Mouse (Mus musculus): ENCODE results near the gene Vamp1. TPM values are rescaled to one million over a fixed set of nuclear protein-coding genes. Genes with fewer than 3 reads are reported as not detected.
A peak's percentile ranks its signal among the peaks of the same experiment; 100 is the strongest.

The Vamp1 gene
- total RNA-seq (2014; rRNA removed), result 42.7 and 47.6 TPM in 2 replicates
- 40.5 and 46.0 TPM in 2 replicates for polyA plus RNA-seq (2015; fragmentation: Nextera tagmentation; extraction: Ambion mirVana)

DNA sequence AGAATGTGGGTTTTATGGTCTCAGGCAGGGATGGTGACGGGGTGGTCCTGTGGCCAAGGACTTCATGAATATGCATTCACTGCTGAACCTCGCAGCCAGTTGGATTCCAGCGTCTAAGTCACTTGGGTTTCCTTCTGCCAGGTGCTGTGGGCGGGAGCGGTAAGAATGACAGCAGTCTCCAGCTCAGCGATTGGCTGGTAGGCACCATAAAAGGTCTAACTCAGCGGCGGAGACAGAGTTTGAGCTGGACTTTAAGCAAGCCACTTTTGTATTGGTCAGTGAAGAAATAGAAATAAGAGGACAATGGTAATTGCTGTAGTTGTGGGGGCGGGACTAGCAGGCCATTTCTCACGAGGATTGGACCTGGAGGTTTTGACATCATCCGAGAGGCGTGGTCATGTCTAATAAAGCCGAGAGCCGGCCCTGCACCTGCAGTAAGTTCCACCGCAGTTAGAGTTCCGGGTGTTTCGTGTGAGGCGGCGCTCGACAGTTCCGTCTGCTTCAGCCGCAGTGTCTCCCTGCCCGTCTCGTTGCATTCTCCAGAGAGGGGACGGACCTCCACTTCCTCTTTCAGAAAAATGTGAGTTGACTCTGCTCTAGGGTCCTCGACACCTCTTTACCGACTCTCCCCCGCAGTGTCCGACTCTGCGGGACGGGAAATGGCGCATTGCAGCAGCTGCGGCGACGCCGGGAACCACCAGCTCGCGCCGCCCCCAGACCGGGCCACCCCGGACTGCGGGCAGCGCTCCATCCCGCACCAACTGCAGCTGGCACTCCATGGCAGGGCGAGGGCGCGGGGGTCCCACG, at the start of gene Vamp1:
TSS of gene Vamp1 (plus strand) at position 404 of the 807 bp plus-strand sequence.
- ATAC-seq (ENCODE audit: low FRiP score) (peak; percentile 97), DNase-seq (ENCODE audit: low spot score) (peak; percentile 100)
- H3K9me3 ChIP-seq (ENCODE audit: low read length), result no peaks in the 10 kb centered on the region
- under 1% methylated on average over 48 of the region's 48 CpGs for WGBS
- H3K27ac ChIP-seq (ENCODE audit: low read depth, low read length), result peak within 1 kb of the TSS; percentile 88
- H3K36me3 ChIP-seq (ENCODE audit: insufficient read depth, low read length), result peaks cover 6% of the 10 kb centered on the region
- 0 out of 2 replicates have a peak, but pooled peaks cover 6% of the 10 kb centered on the region for H3K4me1 ChIP-seq (ENCODE audit: insufficient read depth, low read length)
- no peak; the same call in 1 of the 2 replicates for TF ChIP-seq CTCF (IDR thresholded peaks at IDR 0.05)
- H3K27me3 ChIP-seq (ENCODE audit: insufficient read depth, low read length), result no peaks in the 10 kb centered on the region
- H3K9ac ChIP-seq (replicated peaks; ENCODE audit: low read length, poor library complexity, severe bottlenecking), result peak within 1 kb of the TSS; percentile 80
- H3K4me3 ChIP-seq (ENCODE audit: low read depth, low read length), result peak within 1 kb of the TSS; percentile 73
- H3K4me2 ChIP-seq (ENCODE audit: low read depth, low read length, poor library complexity, severe bottlenecking), result peak within 1 kb of the TSS; percentile 83

DNA sequence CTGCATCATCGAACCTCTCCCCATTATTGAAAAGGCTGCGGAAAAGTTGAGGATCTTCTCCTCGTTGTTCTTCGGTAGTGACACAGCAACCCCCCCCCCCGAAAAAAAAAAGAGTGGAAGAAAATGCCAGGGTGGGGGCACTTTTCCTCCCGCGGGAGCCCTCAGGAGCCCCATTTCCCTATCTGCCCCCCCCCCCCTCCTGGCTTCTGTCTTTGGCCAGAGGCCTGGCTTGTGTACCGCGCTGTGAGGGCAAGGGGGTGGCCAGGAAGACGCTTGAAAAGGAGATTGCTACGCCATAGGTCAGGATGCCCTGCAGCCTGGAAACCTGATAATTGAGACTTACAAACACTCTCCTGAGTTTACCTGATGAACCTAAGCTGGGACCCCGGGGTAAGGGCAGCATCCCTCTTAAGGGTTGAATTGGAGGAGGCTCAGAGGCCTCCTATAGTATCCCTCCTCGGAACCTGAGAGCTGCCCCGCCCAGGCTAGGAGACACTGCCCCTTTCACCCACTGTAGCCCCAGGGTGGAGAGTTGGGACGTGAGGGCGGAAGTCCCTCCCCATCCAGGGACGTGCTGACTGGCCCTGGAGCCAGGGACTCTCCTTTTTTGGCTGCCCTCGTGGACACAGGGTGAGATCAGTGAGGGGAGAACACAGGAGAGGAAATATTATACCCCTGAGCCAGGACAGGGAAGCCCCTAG, 49.1 kb upstream of the Vamp1 start, which contains the start of gene Gapdh:
TSS of gene Gapdh (minus strand) at position 417 of the 701 bp plus-strand sequence.
- WGBS, result under 1% methylated on average over 12 of the region's 18 CpGs
- Histone ChIP-seq H3K27me3 (ENCODE audit: insufficient read depth, low read length) (no peaks in the 10 kb centered on the region), H3K4me1 (ENCODE audit: insufficient read depth, low read length) (peaks cover 11% of the 10 kb centered on the region; the same call in 1 of the 2 replicates), H3K9me3 (ENCODE audit: low read length) (no peaks in the 10 kb centered on the region), H3K4me3 (ENCODE audit: low read depth, low read length) (peak within 1 kb of the TSS; percentile 59), H3K9ac (replicated peaks; ENCODE audit: low read length, poor library complexity, severe bottlenecking) (peak within 1 kb of the TSS; percentile 81), H3K27ac (ENCODE audit: low read depth, low read length) (peak within 1 kb of the TSS; percentile 89), H3K4me2 (ENCODE audit: low read depth, low read length, poor library complexity, severe bottlenecking) (peak within 1 kb of the TSS; percentile 79), H3K36me3 (ENCODE audit: insufficient read depth, low read length) (peaks cover 28% of the 10 kb centered on the region)
- no peak for TF ChIP-seq CTCF (IDR thresholded peaks at IDR 0.05)
- DNase-seq (ENCODE audit: low spot score), result peak; percentile 70
- ATAC-seq (ENCODE audit: low FRiP score), result no peak

DNA sequence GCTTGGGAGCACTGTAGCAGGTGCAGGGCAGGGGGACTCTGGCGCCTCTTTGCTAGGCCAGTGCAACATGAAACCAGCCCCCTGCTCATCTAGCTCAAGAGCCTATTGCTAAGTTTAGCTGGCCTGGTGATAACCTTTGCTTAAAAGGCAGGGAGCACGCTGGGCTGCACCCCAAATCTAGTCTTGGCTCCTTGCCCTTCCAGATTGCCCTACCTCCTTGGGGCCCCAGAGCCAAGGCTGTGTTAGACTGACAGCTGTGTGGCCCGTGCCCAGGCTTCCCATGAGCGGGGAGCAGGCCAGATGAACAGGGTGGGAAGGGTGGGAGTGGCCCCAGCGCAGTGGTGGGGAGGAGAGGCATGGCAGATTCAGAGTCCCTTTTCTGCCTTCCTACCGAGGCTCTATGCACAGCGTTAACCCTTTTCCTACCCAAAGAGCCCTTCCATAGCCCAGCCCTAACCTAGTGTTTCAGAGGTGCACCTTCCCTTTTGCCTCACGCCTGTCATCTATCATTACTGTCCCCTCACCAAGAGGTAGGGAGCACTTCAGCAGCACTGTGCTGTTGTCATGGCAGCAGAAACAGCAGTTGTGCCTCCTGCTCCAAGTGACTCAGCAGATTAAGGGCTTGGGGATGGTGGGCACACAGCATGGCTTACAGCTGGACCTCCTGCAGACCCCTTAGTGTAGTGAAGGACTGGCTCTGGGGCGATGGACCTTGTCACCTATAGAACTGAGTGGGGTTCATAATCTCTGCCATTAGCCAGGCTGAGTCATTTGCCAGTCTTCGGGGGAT, 48.3 kb upstream of the Vamp1 start:
- 0 out of 2 replicates have a peak overlapping the region, but pooled peaks have one; percentile 59 for H3K4me3 ChIP-seq (ENCODE audit: low read depth, low read length)
- 0 out of 2 replicates have a peak overlapping the region, but pooled peaks have one; percentile 89 for H3K27ac ChIP-seq (ENCODE audit: low read depth, low read length)
- WGBS, result 10% methylated on average over 10 of the region's 10 CpGs
- H3K36me3 ChIP-seq (ENCODE audit: insufficient read depth, low read length), result peaks cover 37% of the 10 kb centered on the region
- H3K9ac ChIP-seq (replicated peaks; ENCODE audit: low read length, poor library complexity, severe bottlenecking), result 0 out of 2 replicates have a peak overlapping the region, but pooled peaks have one; percentile 9
- peak; percentile 55 for DNase-seq (ENCODE audit: low spot score)
- ATAC-seq (ENCODE audit: low FRiP score), result no peak
- no peak for TF ChIP-seq CTCF (IDR thresholded peaks at IDR 0.05)
- H3K27me3 ChIP-seq (ENCODE audit: insufficient read depth, low read length), result no peaks in the 10 kb centered on the region
- H3K9me3 ChIP-seq (ENCODE audit: low read length), result no peaks in the 10 kb centered on the region
- peaks cover 11% of the 10 kb centered on the region; the same call in 1 of the 2 replicates for H3K4me1 ChIP-seq (ENCODE audit: insufficient read depth, low read length)
- peak overlapping the region; percentile 79 for H3K4me2 ChIP-seq (ENCODE audit: low read depth, low read length, poor library complexity, severe bottlenecking)

DNA sequence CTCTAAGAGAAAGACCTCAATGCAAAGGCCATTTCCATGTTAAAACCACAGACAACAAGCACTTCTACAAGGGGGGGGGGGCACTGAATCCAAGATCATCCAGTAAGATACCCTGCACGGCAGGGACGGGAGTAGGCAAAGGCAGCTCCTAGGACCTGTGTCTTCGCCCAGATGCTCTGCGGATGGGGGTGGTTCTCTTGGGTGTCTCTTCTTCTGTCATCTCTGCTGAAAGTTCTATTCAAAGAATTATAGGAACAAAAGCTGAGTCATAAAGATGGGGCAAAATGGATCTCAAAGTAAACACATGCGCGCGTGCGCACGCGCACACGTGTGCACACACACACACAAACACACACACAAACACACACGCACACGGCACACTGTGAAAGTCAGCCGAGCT, 47.3 kb upstream of the Vamp1 start:
- Histone ChIP-seq H3K27ac (ENCODE audit: low read depth, low read length) (no peak overlapping the region), H3K9ac (replicated peaks; ENCODE audit: low read length, poor library complexity, severe bottlenecking) (no peak overlapping the region), H3K36me3 (ENCODE audit: insufficient read depth, low read length) (peaks cover 45% of the 10 kb centered on the region), H3K4me1 (ENCODE audit: insufficient read depth, low read length) (peaks cover 11% of the 10 kb centered on the region; the same call in 1 of the 2 replicates), H3K4me3 (ENCODE audit: low read depth, low read length) (no peak overlapping the region), H3K4me2 (ENCODE audit: low read depth, low read length, poor library complexity, severe bottlenecking) (no peak overlapping the region), H3K9me3 (ENCODE audit: low read length) (no peaks in the 10 kb centered on the region), H3K27me3 (ENCODE audit: insufficient read depth, low read length) (no peaks in the 10 kb centered on the region)
- no peak for TF ChIP-seq CTCF (IDR thresholded peaks at IDR 0.05)
- ATAC-seq (ENCODE audit: low FRiP score) (no peak), DNase-seq (ENCODE audit: low spot score) (no peak)
- 92% methylated on average over 14 of the region's 14 CpGs for WGBS

DNA sequence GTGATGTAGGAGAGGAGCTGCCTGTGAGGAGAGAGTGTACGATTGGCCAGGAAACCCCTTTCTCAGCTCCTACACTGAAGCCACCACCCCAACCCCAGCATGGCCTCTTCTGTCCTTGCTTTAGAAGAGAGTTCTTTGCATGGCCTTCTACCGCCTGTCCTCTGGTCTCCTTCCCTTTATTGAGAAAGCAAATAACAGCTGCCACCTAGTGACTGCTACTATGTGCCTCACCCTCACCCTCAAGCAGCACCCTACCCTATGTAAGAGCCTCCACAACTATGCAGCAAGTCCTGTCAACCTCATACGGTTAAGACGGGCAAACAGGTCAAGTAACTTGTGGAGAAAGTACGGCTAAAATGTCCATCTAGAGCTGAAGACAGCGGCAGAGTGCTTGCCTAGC, 45.2 kb upstream of the Vamp1 start:
- WGBS, result 82% methylated on average over 6 of the region's 6 CpGs
- ATAC-seq (ENCODE audit: low FRiP score) (no peak), DNase-seq (ENCODE audit: low spot score) (no peak)
- Histone ChIP-seq H3K9me3 (ENCODE audit: low read length) (no peaks in the 10 kb centered on the region), H3K27ac (ENCODE audit: low read depth, low read length) (no peak overlapping the region), H3K4me1 (ENCODE audit: insufficient read depth, low read length) (peaks cover 6% of the 10 kb centered on the region; the same call in 1 of the 2 replicates), H3K27me3 (ENCODE audit: insufficient read depth, low read length) (no peaks in the 10 kb centered on the region), H3K36me3 (ENCODE audit: insufficient read depth, low read length) (peaks cover 59% of the 10 kb centered on the region), H3K4me3 (ENCODE audit: low read depth, low read length) (no peak overlapping the region), H3K4me2 (ENCODE audit: low read depth, low read length, poor library complexity, severe bottlenecking) (no peak overlapping the region), H3K9ac (replicated peaks; ENCODE audit: low read length, poor library complexity, severe bottlenecking) (no peak overlapping the region)
- no peak for TF ChIP-seq CTCF (IDR thresholded peaks at IDR 0.05)

Measured in midbrain, postnatal 0 days (tissue).